Mouse (Mus musculus) embryonic fibroblast, embryonic 13.5 days (primary cell): ENCODE data around the gene 2010106E10Rik.

ENCODE experiments used
- CTCF ChIP-seq: IDR thresholded peaks from 2 replicates; pipeline ENCODE4 v1.5.1; 2011; ENCODE audit warnings: mild to moderate bottlenecking, control low read depth, low read length, moderate library complexity, borderline replicate concordance; ENCODE audit not compliant: insufficient read depth
- POLR2A ChIP-seq: IDR thresholded peaks from 2 replicates; pipeline ENCODE4 v1.6.1; 2011; ENCODE audit warnings: low read depth, mild to moderate bottlenecking, control low read depth, low read length, moderate library complexity

GRCm38 (mm10) chrX:112494974-112495373 is at the start of gene 2010106E10Rik:
- TF ChIP-seq CTCF, result no peak
- no peak for TF ChIP-seq POLR2A
